In the genomic region with DNA sequence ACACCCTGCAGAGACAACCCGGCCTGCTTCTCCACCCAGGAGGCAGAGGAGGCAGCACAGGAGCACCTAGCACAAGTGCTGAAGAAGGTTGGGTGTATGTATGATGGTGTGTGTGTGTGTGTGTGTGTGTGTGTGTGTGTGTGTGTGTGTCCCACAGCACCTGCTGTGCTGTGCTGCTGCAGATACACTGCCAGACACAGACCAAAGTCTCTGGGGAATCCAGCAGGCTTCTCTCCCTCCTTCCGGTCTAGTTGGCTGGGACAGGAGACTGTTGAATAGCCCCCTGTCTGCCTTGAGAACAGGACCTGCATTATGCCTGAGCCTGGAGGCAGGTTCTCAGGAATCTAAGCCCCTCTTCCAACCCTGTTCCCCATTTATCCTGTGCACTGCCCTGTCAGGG, we compare ENCODE assay signal across 7 mouse cellular contexts. TPM values are rescaled to one million over a fixed set of nuclear protein-coding genes. Genes with fewer than 3 reads are reported as not detected.
DNase-seq lines count a peak whose midpoint lies in the region; ATAC-seq and TF ChIP-seq lines count a peak whose summit lies in the region.

No protein-coding gene starts in this region.

- no peak for ATAC-seq in forebrain, embryonic 14.5 days
- no peak for ATAC-seq in liver, embryonic 15.5 days (ENCODE audit: insufficient read depth)

- no peaks in the 10 kb centered on the region for H3K36me3 ChIP-seq in thymus, adult 2 months (ENCODE audit: control insufficient read depth, insufficient read depth, low read length)
- H3K36me3 ChIP-seq in forebrain, embryonic 14.5 days (ENCODE audit: control insufficient read depth, insufficient read depth, low read length): peaks cover 27% of the 10 kb centered on the region
- H3K36me3 ChIP-seq in liver, embryonic 15.5 days (replicated peaks): peaks cover 38% of the 10 kb centered on the region

- H3K4me2 ChIP-seq in forebrain, embryonic 14.5 days (ENCODE audit: low read length): peak overlapping the region; percentile 92
- peak overlapping the region; percentile 98 for H3K4me2 ChIP-seq in liver, embryonic 15.5 days

- 72% methylated on average over 2 of the region's 2 CpGs for WGBS in thymus, adult 2 months
- WGBS in forebrain, embryonic 14.5 days: 9% methylated on average over 2 of the region's 2 CpGs
- 37% methylated on average over 2 of the region's 2 CpGs for WGBS in liver, embryonic 15.5 days (ENCODE audit: insufficient replicate concordance)

- H3K27me3 ChIP-seq in thymus, adult 2 months (ENCODE audit: control insufficient read depth, insufficient read depth, low read length): no peaks in the 10 kb centered on the region
- no peaks in the 10 kb centered on the region for H3K27me3 ChIP-seq in forebrain, embryonic 14.5 days (replicated peaks; ENCODE audit: control insufficient read depth, insufficient read depth, low read length)
- H3K27me3 ChIP-seq in liver, embryonic 15.5 days: no peaks in the 10 kb centered on the region; the same call in 1 of the 2 replicates

- TF ChIP-seq POLR2A in thymus, adult 2 months (IDR thresholded peaks at IDR 0.05; ENCODE audit: control insufficient read depth, extremely low read depth, insufficient read depth, low read length, poor library complexity): no peak

- H3K4me3 ChIP-seq in thymus, adult 2 months (ENCODE audit: control insufficient read depth, insufficient read depth, low read length): peak overlapping the region; percentile 58; the same call in 1 of the 2 replicates
- peak overlapping the region; percentile 71 for H3K4me3 ChIP-seq in forebrain, embryonic 14.5 days (ENCODE audit: low read depth, low read length)
- H3K4me3 ChIP-seq in liver, embryonic 15.5 days (replicated peaks): peak overlapping the region; percentile 86

- peak overlapping the region; percentile 79 for H3K9ac ChIP-seq in forebrain, embryonic 14.5 days (ENCODE audit: low read length)
- peak overlapping the region; percentile 82 for H3K9ac ChIP-seq in liver, embryonic 15.5 days

- DNase-seq in thymus, adult 2 months: no peak
- DNase-seq in thymus, postnatal 14 days: no peak
- no peak for DNase-seq in forebrain, embryonic 14.5 days (ENCODE audit: low spot score)
- no peak for DNase-seq in right cerebral cortex, postnatal 25 days
- DNase-seq in right cerebral cortex, adult 18-20 months: no peak
- no peak for DNase-seq in urinary bladder, postnatal 14 days (ENCODE audit: low spot score)

- H3K4me1 ChIP-seq in thymus, adult 2 months (replicated peaks; ENCODE audit: control insufficient read depth, insufficient read depth, low read length): peaks cover 22% of the 10 kb centered on the region
- peaks cover 10% of the 10 kb centered on the region for H3K4me1 ChIP-seq in forebrain, embryonic 14.5 days (ENCODE audit: control insufficient read depth, insufficient read depth, low read length)
- peaks cover 75% of the 10 kb centered on the region for H3K4me1 ChIP-seq in liver, embryonic 15.5 days (replicated peaks)

- TF ChIP-seq CTCF in thymus, adult 2 months (IDR thresholded peaks at IDR 0.05; ENCODE audit: borderline replicate concordance, control insufficient read depth, extremely low read depth, insufficient read depth, low read length, poor library complexity): no peak

- H3K27ac ChIP-seq in thymus, adult 2 months (ENCODE audit: control insufficient read depth, insufficient read depth, low read length): no peak overlapping the region
- no peak overlapping the region for H3K27ac ChIP-seq in forebrain, embryonic 14.5 days (ENCODE audit: low read depth, low read length)
- peak overlapping the region; percentile 90; the same call in 1 of the 2 replicates for H3K27ac ChIP-seq in liver, embryonic 15.5 days (replicated peaks)

- no peaks in the 10 kb centered on the region for H3K9me3 ChIP-seq in forebrain, embryonic 14.5 days (replicated peaks; ENCODE audit: control insufficient read depth, low read length)
- H3K9me3 ChIP-seq in liver, embryonic 15.5 days (replicated peaks): no peaks in the 10 kb centered on the region

RNA-seq across cellular contexts. Expression of gene Sapcd2, which starts 1.3 kb away (rescaled TPM):
- polyA plus RNA-seq in thymus, adult 2 months (2012; rRNA removed): 29.7 and 45.2 TPM in 2 replicates
- polyA plus RNA-seq in forebrain, embryonic 14.5 days (2014; fragmentation: Nextera tagmentation; extraction: Ambion mirVana): 27.8 and 28.9 TPM in 2 replicates
- 18.5 and 19.5 TPM in 2 replicates for polyA plus RNA-seq in liver, embryonic 15.5 days (2015; fragmentation: Nextera tagmentation; extraction: Ambion mirVana)

RNA-seq across cellular contexts. Expression of gene Uap1l1, which starts 7.9 kb away (rescaled TPM):
- polyA plus RNA-seq in thymus, adult 2 months (2012; rRNA removed): 23.0 and 24.4 TPM in 2 replicates
- 5.8 and 7.8 TPM in 2 replicates for polyA plus RNA-seq in forebrain, embryonic 14.5 days (2014; fragmentation: Nextera tagmentation; extraction: Ambion mirVana)
- 15.1 and 15.4 TPM in 2 replicates for polyA plus RNA-seq in liver, embryonic 15.5 days (2015; fragmentation: Nextera tagmentation; extraction: Ambion mirVana)

RNA-seq across cellular contexts. Expression of gene Dpp7, which starts 17.3 kb away (rescaled TPM):
- 24.5 and 25.6 TPM in 2 replicates for polyA plus RNA-seq in thymus, adult 2 months (2012; rRNA removed)
- 21.3 and 21.4 TPM in 2 replicates for polyA plus RNA-seq in forebrain, embryonic 14.5 days (2014; fragmentation: Nextera tagmentation; extraction: Ambion mirVana)
- 11.5 and 14.7 TPM in 2 replicates for polyA plus RNA-seq in liver, embryonic 15.5 days (2015; fragmentation: Nextera tagmentation; extraction: Ambion mirVana)

RNA-seq across cellular contexts. Expression of gene Entpd2, which starts 22.2 kb away (rescaled TPM):
- polyA plus RNA-seq in thymus, adult 2 months (2012; rRNA removed): 11.7 and 14.0 TPM in 2 replicates
- polyA plus RNA-seq in forebrain, embryonic 14.5 days (2014; fragmentation: Nextera tagmentation; extraction: Ambion mirVana): 1.9 and 2.5 TPM in 2 replicates
- polyA plus RNA-seq in liver, embryonic 15.5 days (2015; fragmentation: Nextera tagmentation; extraction: Ambion mirVana): 0.58 and 0.71 TPM in 2 replicates

RNA-seq across cellular contexts. Expression of gene Npdc1, which starts 25.7 kb away (rescaled TPM):
- polyA plus RNA-seq in thymus, adult 2 months (2012; rRNA removed): 28.4 and 30.8 TPM in 2 replicates
- polyA plus RNA-seq in forebrain, embryonic 14.5 days (2014; fragmentation: Nextera tagmentation; extraction: Ambion mirVana): 263 and 331 TPM in 2 replicates
- polyA plus RNA-seq in liver, embryonic 15.5 days (2015; fragmentation: Nextera tagmentation; extraction: Ambion mirVana): 4.5 and 6.1 TPM in 2 replicates
